Mouse (Mus musculus) lung, adult 2 months (tissue): Measurements from ENCODE around the gene Fam78a.

Experiments used
- CTCF ChIP-seq: fragments of 200-500 bp; IDR thresholded peaks from 2 replicates; pipeline ENCODE4 v1.5.1; 2011; ENCODE audit warnings: mild to moderate bottlenecking, low read length, control low read depth; ENCODE audit not compliant: insufficient read depth
- POLR2A ChIP-seq: fragments of 200-500 bp; IDR thresholded peaks from 2 replicates; pipeline ENCODE4 v1.6.1; 2011; ENCODE audit warnings: low read depth, mild to moderate bottlenecking, control low read depth, low read length, borderline replicate concordance; ENCODE audit errors: extremely low read depth

- no peak for TF ChIP-seq POLR2A
- TF ChIP-seq CTCF: no peak
Observed at GRCm38 (mm10) chr2:32095351-32096121, 10.9 kb upstream of the Fam78a start, which contains the start of gene Plpp7.
